Mouse (Mus musculus) cerebellum, adult 9-10 months (tissue): Measurements from ENCODE around the gene Rad50.

ENCODE experiments used
- DNase-seq: peaks from one replicate; pipeline ENCODE4 v3.0.0; 2022

Gene Rad50

GRCm38 (mm10) chr11:53691979-53692378, 15.1 kb downstream of the Rad50 start:
- no peak for DNase-seq

GRCm38 (mm10) chr11:53682994-53683530, 24.1 kb downstream of the Rad50 start:
- DNase-seq: no peak

GRCm38 (mm10) chr11:53682170-53682569, 24.9 kb downstream of the Rad50 start:
- DNase-seq: no peak

GRCm38 (mm10) chr11:53681686-53682085, 25.4 kb downstream of the Rad50 start:
- DNase-seq: no peak

- DNase-seq: no peak
Observed at GRCm38 (mm10) chr11:53680141-53680540, 27.0 kb downstream of the Rad50 start.

- no peak for DNase-seq
Observed at GRCm38 (mm10) chr11:53671414-53671813, 35.7 kb downstream of the Rad50 start.

- DNase-seq: no peak
Observed at GRCm38 (mm10) chr11:53664091-53664490, 43.0 kb downstream of the Rad50 start.

GRCm38 (mm10) chr11:53662794-53663674, 44.1 kb downstream of the Rad50 start:
- DNase-seq: peak; percentile 6

GRCm38 (mm10) chr11:53657828-53658227, 49.3 kb downstream of the Rad50 start:
- no peak for DNase-seq

- no peak for DNase-seq
Observed at GRCm38 (mm10) chr11:53657381-53657780, 49.7 kb downstream of the Rad50 start.

- DNase-seq: no peak
Observed at GRCm38 (mm10) chr11:53656558-53657202, 50.4 kb downstream of the Rad50 start.

GRCm38 (mm10) chr11:53655043-53655442, 52.1 kb downstream of the Rad50 start:
- DNase-seq: no peak

- DNase-seq: no peak
Observed at GRCm38 (mm10) chr11:53652427-53652826, 54.7 kb downstream of the Rad50 start.

GRCm38 (mm10) chr11:53651441-53651840, 55.7 kb downstream of the Rad50 start:
- DNase-seq: no peak

- no peak for DNase-seq
Observed at GRCm38 (mm10) chr11:53644017-53644416, 63.1 kb downstream of the Rad50 start.

GRCm38 (mm10) chr11:53642744-53643279, 64.3 kb downstream of the Rad50 start:
- DNase-seq: no peak

- no peak for DNase-seq
Observed at GRCm38 (mm10) chr11:53637803-53638260, 69.3 kb downstream of the Rad50 start.

- no peak for DNase-seq
Observed at GRCm38 (mm10) chr11:53637046-53637802, 69.9 kb downstream of the Rad50 start.

- DNase-seq: peak; percentile 17
Observed at GRCm38 (mm10) chr11:53636183-53636646, 70.9 kb downstream of the Rad50 start.

GRCm38 (mm10) chr11:53635590-53636182, 71.4 kb downstream of the Rad50 start:
- DNase-seq: no peak

- no peak for DNase-seq
Observed at GRCm38 (mm10) chr11:53634556-53634955, 72.6 kb downstream of the Rad50 start, which contains the start of gene Il13. Gene Il13, minus strand, starts transcription at chr11:53634702.

GRCm38 (mm10) chr11:53633644-53634043, 73.5 kb downstream of the Rad50 start:
- no peak for DNase-seq
